Mouse (Mus musculus) testis, postnatal 14 days (tissue): ENCODE results near the gene Dgki.

Experiments used
- DNase-seq: peaks from one replicate; pipeline ENCODE4 v3.0.0; 2021; ENCODE audit warnings: low spot score

Dgki gene

GRCm38 (mm10) chr6:37011597-37011996 lies 288.4 kb downstream of the Dgki start:
- DNase-seq = no peak

GRCm38 (mm10) chr6:37007573-37007972 lies 292.4 kb downstream of the Dgki start:
- DNase-seq = no peak

GRCm38 (mm10) chr6:37004914-37005313 lies 295.1 kb downstream of the Dgki start:
- no peak for DNase-seq

- DNase-seq = no peak
Measured at GRCm38 (mm10) chr6:37003235-37003634, 296.7 kb downstream of the Dgki start.

- no peak for DNase-seq
Measured at GRCm38 (mm10) chr6:36998942-36999341, 301.0 kb downstream of the Dgki start.

- DNase-seq = no peak
Measured at GRCm38 (mm10) chr6:36994329-36994728, 305.7 kb downstream of the Dgki start.

GRCm38 (mm10) chr6:36990186-36990585 lies 309.8 kb downstream of the Dgki start:
- no peak for DNase-seq

- no peak for DNase-seq
Measured at GRCm38 (mm10) chr6:36988800-36989199, 311.2 kb downstream of the Dgki start.

- DNase-seq = no peak
Measured at GRCm38 (mm10) chr6:36981646-36982045, 318.3 kb downstream of the Dgki start.

GRCm38 (mm10) chr6:36980475-36980874 lies 319.5 kb downstream of the Dgki start:
- DNase-seq = no peak

- no peak for DNase-seq
Measured at GRCm38 (mm10) chr6:36978176-36978575, 321.8 kb downstream of the Dgki start.

- no peak for DNase-seq
Measured at GRCm38 (mm10) chr6:36973096-36973495, 326.9 kb downstream of the Dgki start.

- DNase-seq = no peak
Measured at GRCm38 (mm10) chr6:36972494-36972893, 327.5 kb downstream of the Dgki start.

GRCm38 (mm10) chr6:36969249-36969885 lies 330.6 kb downstream of the Dgki start:
- no peak for DNase-seq

GRCm38 (mm10) chr6:36960658-36961057 lies 339.3 kb downstream of the Dgki start:
- no peak for DNase-seq

GRCm38 (mm10) chr6:36955293-36955692 lies 344.7 kb downstream of the Dgki start:
- no peak for DNase-seq

GRCm38 (mm10) chr6:36950648-36951047 lies 349.3 kb downstream of the Dgki start:
- DNase-seq = no peak

GRCm38 (mm10) chr6:36947861-36948260 lies 352.1 kb downstream of the Dgki start:
- DNase-seq = no peak

GRCm38 (mm10) chr6:36937527-36937926 lies 362.5 kb downstream of the Dgki start:
- no peak for DNase-seq

- no peak for DNase-seq
Measured at GRCm38 (mm10) chr6:36936816-36937215, 363.2 kb downstream of the Dgki start.

- no peak for DNase-seq
Measured at GRCm38 (mm10) chr6:36931473-36931872, 368.5 kb downstream of the Dgki start.

GRCm38 (mm10) chr6:36929781-36930180 lies 370.2 kb downstream of the Dgki start:
- no peak for DNase-seq

- DNase-seq = no peak
Measured at GRCm38 (mm10) chr6:36926455-36926854, 373.5 kb downstream of the Dgki start.

- no peak for DNase-seq
Measured at GRCm38 (mm10) chr6:36922006-36922405, 378.0 kb downstream of the Dgki start.
